Mouse (Mus musculus) gastrocnemius, postnatal 36 days (tissue): ENCODE measurements around the gene Lrrc1. TPM values are rescaled to one million over a fixed set of nuclear protein-coding genes. Genes with fewer than 3 reads are reported as not detected.

Experiments
- DNase-seq, 2 experiments: peaks; one replicate each; pipeline ENCODE4 v3.0.0; 2022
- intact Hi-C: fragments of 180-260 bp; cut with DNase I; formaldehyde crosslinking; loops from one replicate; pipeline ENCODE4 v1.15.1; 2025
- total RNA-seq, 2 experiments: library from RNA; stranded (reverse); gene quantifications; 2 replicates each; pipeline ENCODE4 v1.2.3; 2021

The Lrrc1 gene
- total RNA-seq, 2 experiments from 2014 or later = 0.39 to 0.94 TPM

GRCm38 (mm10) chr9:77471646-77472220, 72.9 kb downstream of the Lrrc1 start:
- no peak for DNase-seq
- intact Hi-C loops = no loop called here

GRCm38 (mm10) chr9:77469791-77470607, 74.7 kb downstream of the Lrrc1 start:
- intact Hi-C loops = no loop called here
- DNase-seq = no peak

GRCm38 (mm10) chr9:77466926-77467325, 77.7 kb downstream of the Lrrc1 start:
- DNase-seq = no peak
- intact Hi-C loops = no loop called here

GRCm38 (mm10) chr9:77465401-77465800, 79.3 kb downstream of the Lrrc1 start:
- no peak for DNase-seq
- intact Hi-C loops = no loop called here

GRCm38 (mm10) chr9:77463861-77464260, 80.8 kb downstream of the Lrrc1 start:
- intact Hi-C loops = no loop called here
- DNase-seq = no peak

- DNase-seq = no peak
- intact Hi-C loops = no loop called here
These were observed 81.5 kb downstream of the Lrrc1 start for GRCm38 (mm10) chr9:77463195-77463594.

- intact Hi-C loops = no loop called here
- DNase-seq = no peak
These were observed 83.2 kb downstream of the Lrrc1 start for GRCm38 (mm10) chr9:77461371-77461915.

GRCm38 (mm10) chr9:77460408-77460807, 84.3 kb downstream of the Lrrc1 start:
- no peak for DNase-seq
- intact Hi-C loops = no loop called here

GRCm38 (mm10) chr9:77459365-77459764, 85.3 kb downstream of the Lrrc1 start:
- DNase-seq = no peak
- intact Hi-C loops = no loop called here

- no peak for DNase-seq
- intact Hi-C loops = no loop called here
These were observed 88.4 kb downstream of the Lrrc1 start for GRCm38 (mm10) chr9:77456169-77456826.

GRCm38 (mm10) chr9:77455439-77456168, 89.1 kb downstream of the Lrrc1 start:
- intact Hi-C loops = no loop called here
- no peak for DNase-seq

GRCm38 (mm10) chr9:77452046-77452807, 92.4 kb downstream of the Lrrc1 start:
- no peak for DNase-seq
- intact Hi-C loops = no loop called here

- DNase-seq = no peak
- intact Hi-C loops = no loop called here
These were observed 94.2 kb downstream of the Lrrc1 start for GRCm38 (mm10) chr9:77450447-77450846.

- intact Hi-C loops = no loop called here
- DNase-seq = no peak
These were observed 99.8 kb downstream of the Lrrc1 start for GRCm38 (mm10) chr9:77444876-77445275.

- intact Hi-C loops = no loop called here
These were observed 105.3 kb downstream of the Lrrc1 start for GRCm38 (mm10) chr9:77439371-77439770.

GRCm38 (mm10) chr9:77438836-77439271, 105.8 kb downstream of the Lrrc1 start:
- intact Hi-C loops = no loop called here
- no peak for DNase-seq

More at GRCm38 (mm10) chr9:77439371-77439770, 105.3 kb downstream of the Lrrc1 start:
- DNase-seq = no peak

- no peak for DNase-seq
- intact Hi-C loops = no loop called here
These were observed 107.5 kb downstream of the Lrrc1 start for GRCm38 (mm10) chr9:77437131-77437530.

GRCm38 (mm10) chr9:77434965-77435364, 109.7 kb downstream of the Lrrc1 start:
- intact Hi-C loops = no loop called here
- no peak for DNase-seq

- no peak for DNase-seq
- intact Hi-C loops = no loop called here
These were observed 111.2 kb downstream of the Lrrc1 start for GRCm38 (mm10) chr9:77433476-77433875.

- intact Hi-C loops = no loop called here
- DNase-seq = no peak
These were observed 112.6 kb downstream of the Lrrc1 start for GRCm38 (mm10) chr9:77432030-77432429.
